Mouse (Mus musculus): ENCODE results near the gene Gm29776. TPM values are rescaled to one million over a fixed set of nuclear protein-coding genes. Genes with fewer than 3 reads are reported as not detected.

The Gm29776 gene
- total and polyA plus RNA-seq, 3 experiments: not detected

- TF ChIP-seq EP300 (IDR thresholded peaks at IDR 0.05; ENCODE audit: low read length): no peak
- TF ChIP-seq ZMIZ1 (IDR thresholded peaks at IDR 0.05; ENCODE audit: low read depth, low read length): peak; percentile 78; the same call in 1 of the 2 replicates
- TF ChIP-seq POLR2AphosphoS2 (IDR thresholded peaks at IDR 0.05; ENCODE audit: low read depth, low read length): no peak
- no peak for TF ChIP-seq MYC (IDR thresholded peaks at IDR 0.05; ENCODE audit: low read depth, low read length)
- no peak for TF ChIP-seq MAFK (IDR thresholded peaks at IDR 0.05; ENCODE audit: insufficient replicate concordance, low read length)
- TF ChIP-seq PAX5 (IDR thresholded peaks at IDR 0.05; ENCODE audit: low read length): no peak
- peak; percentile 80 for TF ChIP-seq POLR2A (IDR thresholded peaks at IDR 0.05; ENCODE audit: low read depth, low read length)
- peak; percentile 60 for TF ChIP-seq MEF2A (IDR thresholded peaks at IDR 0.05; ENCODE audit: borderline replicate concordance, low read depth, low read length)
- no peak for TF ChIP-seq TBP (conservative IDR thresholded peaks at IDR 0.05; ENCODE audit: low read depth, low read length)
- TF ChIP-seq MAZ (IDR thresholded peaks at IDR 0.05; ENCODE audit: low read depth, low read length): no peak
- TF ChIP-seq TCF12 (IDR thresholded peaks at IDR 0.05; ENCODE audit: low read depth, low read length): no peak
- no peak for TF ChIP-seq RCOR1 (conservative IDR thresholded peaks at IDR 0.05; ENCODE audit: low read depth, low read length)
- no peak for TF ChIP-seq ZNF384 (IDR thresholded peaks at IDR 0.05; ENCODE audit: low read depth, low read length)
- TF ChIP-seq JUND (conservative IDR thresholded peaks at IDR 0.05; ENCODE audit: low read depth, low read length): no peak
- no peak for TF ChIP-seq JUN (IDR thresholded peaks at IDR 0.05; ENCODE audit: insufficient read depth, low read depth, low read length)
- no peak for TF ChIP-seq KAT2A (IDR thresholded peaks at IDR 0.05; ENCODE audit: insufficient replicate concordance, low read length)
- TF ChIP-seq IRF4 (IDR thresholded peaks at IDR 0.05; ENCODE audit: low read depth, low read length): peak; percentile 62; the same call in 1 of the 2 replicates
- TF ChIP-seq E2F4 (IDR thresholded peaks at IDR 0.05; ENCODE audit: insufficient replicate concordance, low read depth, low read length): no peak
- TF ChIP-seq SIN3A (IDR thresholded peaks at IDR 0.05; ENCODE audit: low read length): peak; percentile 87
- no peak; the same call in 1 of the 2 replicates for TF ChIP-seq NELFE (IDR thresholded peaks at IDR 0.05; ENCODE audit: low read depth, low read length)
- no peak for TF ChIP-seq USF2 (conservative IDR thresholded peaks at IDR 0.05; ENCODE audit: low read depth, low read length)
Measured at GRCm38 (mm10) chr14:54686063-54686521, 12.5 kb downstream of the Gm29776 start, which contains the start of gene 1700123O20Rik (continued).

GRCm38 (mm10) chr14:54685471-54685870, 13.2 kb downstream of the Gm29776 start:
- in situ Hi-C loops (cut with MboI; ENCODE audit: low pct_ligation_motif_present, low pct_unique_long_range_greater_than_20kb, low sequenced_read_pairs): no loop called here
- Histone ChIP-seq H3K27ac (ENCODE audit: insufficient read depth, low read depth) (peak overlapping the region; percentile 57; the same call in 1 of the 2 replicates), H3K27me3 (replicated peaks) (no peaks in the 10 kb centered on the region), H3K79me2 (replicated peaks; ENCODE audit: control insufficient read depth, extremely low read depth, insufficient read depth, poor library complexity, severe bottlenecking) (peaks cover 61% of the 10 kb centered on the region), H3K4me1 (ENCODE audit: control insufficient read depth in 1 of 2, insufficient read depth in 2 of 2) (peaks cover 2 to 47% of the 10 kb centered on the region in 2 experiments; a peak in 3 of 4 replicates), H3K4me2 (ENCODE audit: insufficient read depth, low read depth, poor library complexity, severe bottlenecking) (peak overlapping the region; percentile 98), H3K4me3 (replicated peaks in 1 of 3; ENCODE audit: low read depth in 2 of 3, low read length in 2 of 3, poor library complexity in 1 of 3) (peak overlapping the region; percentile 70 to 81 (median 72)), H3K9me3 (replicated peaks; ENCODE audit: low read length) (no peaks in the 10 kb centered on the region), H3K36me3 (replicated peaks in 1 of 2; ENCODE audit: control insufficient read depth in 1 of 2, insufficient read depth in 1 of 2, low read length in 1 of 2) (peaks cover 19 to 54% of the 10 kb centered on the region in 2 experiments), H3K9ac (ENCODE audit: insufficient read depth, low read depth) (peak overlapping the region; percentile 90)
- dilution Hi-C loops (cut with MboI; ENCODE audit: extremely low pct_ligation_motif_present, extremely low pct_unique_long_range_greater_than_20kb, low sequenced_read_pairs): no loop called here
- TF ChIP-seq TBP (conservative IDR thresholded peaks at IDR 0.05; ENCODE audit: low read depth, low read length) (no peak), ETS1 (conservative IDR thresholded peaks at IDR 0.05; ENCODE audit: low read depth, low read length) (no peak), POLR2A (IDR thresholded peaks at IDR 0.05; ENCODE audit: low read depth, low read length) (no peak), USF2 (conservative IDR thresholded peaks at IDR 0.05; ENCODE audit: low read depth, low read length) (no peak), MYC (IDR thresholded peaks at IDR 0.05; ENCODE audit: low read depth, low read length) (no peak), GABPA (IDR thresholded peaks at IDR 0.05; ENCODE audit: insufficient replicate concordance, low read depth, low read length) (no peak), USF1 (IDR thresholded peaks at IDR 0.05; ENCODE audit: low read depth, low read length) (no peak), NRF1 (IDR thresholded peaks at IDR 0.05; ENCODE audit: low read depth, low read length) (no peak), BHLHE40 (IDR thresholded peaks at IDR 0.05; ENCODE audit: low read depth, low read length) (no peak), POLR2AphosphoS2 (IDR thresholded peaks at IDR 0.05; ENCODE audit: low read depth, low read length) (no peak), SIN3A (IDR thresholded peaks at IDR 0.05; ENCODE audit: low read length) (no peak), MEF2A (IDR thresholded peaks at IDR 0.05; ENCODE audit: borderline replicate concordance, low read depth, low read length) (no peak), ZC3H11A (IDR thresholded peaks at IDR 0.05; ENCODE audit: low read depth, low read length) (no peak), CHD2 (IDR thresholded peaks at IDR 0.05; ENCODE audit: low read length) (no peak)
- peak; percentile 39 for DNase-seq (ENCODE audit: extremely low read depth)
